Mouse (Mus musculus) kidney, adult 18-20 months (tissue): ENCODE measurements around the gene Slc36a3.
"Not testable (repeated sequence)": the region's sequence is repeated elsewhere in the genome, so short reads cannot be mapped to it uniquely, and the experiment has no call there.

ENCODE experiments used
- DNase-seq: peaks from one replicate; pipeline ENCODE4 v3.0.0; 2021

Slc36a3 gene

DNA sequence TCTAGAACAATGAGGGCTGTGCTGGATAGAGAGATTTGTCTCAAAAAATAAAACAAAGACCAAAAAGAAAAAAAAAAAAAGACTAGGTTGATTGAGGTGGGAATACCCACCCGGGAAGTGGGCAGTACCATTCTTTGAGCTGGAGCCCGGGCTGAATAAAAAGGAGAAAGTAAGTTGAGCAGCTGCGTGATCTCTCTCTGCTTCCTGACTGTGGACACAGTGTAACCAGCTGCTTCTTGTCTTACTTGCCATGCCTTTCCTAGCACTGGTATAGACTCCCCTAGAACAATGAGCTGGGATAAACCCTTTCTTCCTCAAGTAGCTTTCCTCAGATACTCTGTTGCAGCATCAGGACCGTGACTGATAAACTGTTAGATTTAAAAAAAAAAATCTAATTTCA, 10.0 kb downstream of the Slc36a3 start:
- DNase-seq: no peak

DNA sequence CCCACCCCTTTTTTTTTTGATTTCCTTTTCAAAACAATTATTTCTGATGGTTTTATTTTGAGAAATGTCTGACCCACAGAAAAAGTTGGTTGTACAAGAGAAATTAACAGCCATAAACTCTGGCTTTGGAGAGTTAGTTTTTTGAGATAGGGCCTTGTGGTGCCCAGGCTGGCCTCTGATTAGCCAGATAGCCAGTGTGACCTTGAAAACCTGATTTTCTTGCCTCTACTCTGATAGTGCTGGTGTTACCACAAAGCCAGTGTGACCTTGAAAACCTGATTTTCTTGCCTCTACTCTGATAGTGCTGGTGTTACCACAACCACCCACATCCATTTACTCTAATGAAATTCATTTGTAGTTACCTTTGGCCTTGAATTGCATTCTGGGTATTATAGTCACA, 13.9 kb downstream of the Slc36a3 start:
- DNase-seq: no peak

DNA sequence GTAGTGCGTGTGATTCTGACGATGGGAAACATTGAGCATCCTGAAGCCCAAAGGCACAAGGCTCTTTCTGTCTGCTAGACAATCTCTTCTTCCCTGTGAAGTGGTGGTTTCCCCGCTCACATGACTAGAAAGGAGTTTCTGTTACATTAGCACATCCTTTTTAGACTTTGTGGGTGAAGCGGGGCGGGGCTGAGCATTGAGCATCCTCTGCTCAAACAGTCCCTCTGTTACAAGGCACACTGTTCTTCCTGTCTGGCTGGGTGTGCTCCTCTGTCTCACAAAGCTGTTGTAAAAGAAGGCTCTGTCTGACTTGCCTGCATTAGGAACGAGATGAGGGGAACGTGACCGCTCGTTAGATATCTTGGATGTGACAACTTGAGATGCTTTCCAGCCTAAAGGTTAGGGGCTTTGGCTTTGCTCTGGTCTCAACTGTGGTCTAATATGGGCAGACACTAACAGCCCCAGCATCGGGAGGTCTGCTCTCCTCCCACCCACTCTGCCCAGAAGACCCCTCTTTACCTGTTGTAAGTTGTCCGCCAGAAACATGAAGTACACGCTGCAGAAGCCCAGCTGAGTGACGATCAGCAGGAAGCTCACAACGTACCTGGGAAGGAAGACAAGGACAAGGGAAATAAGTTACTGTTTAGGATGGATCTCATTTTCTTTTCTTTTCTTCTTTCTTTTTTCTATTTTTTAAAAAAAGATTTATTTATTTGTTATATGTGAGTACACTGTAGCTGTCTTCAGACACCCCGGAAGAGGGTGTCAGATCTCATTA, 14.5 kb downstream of the Slc36a3 start:
- DNase-seq: no peak

DNA sequence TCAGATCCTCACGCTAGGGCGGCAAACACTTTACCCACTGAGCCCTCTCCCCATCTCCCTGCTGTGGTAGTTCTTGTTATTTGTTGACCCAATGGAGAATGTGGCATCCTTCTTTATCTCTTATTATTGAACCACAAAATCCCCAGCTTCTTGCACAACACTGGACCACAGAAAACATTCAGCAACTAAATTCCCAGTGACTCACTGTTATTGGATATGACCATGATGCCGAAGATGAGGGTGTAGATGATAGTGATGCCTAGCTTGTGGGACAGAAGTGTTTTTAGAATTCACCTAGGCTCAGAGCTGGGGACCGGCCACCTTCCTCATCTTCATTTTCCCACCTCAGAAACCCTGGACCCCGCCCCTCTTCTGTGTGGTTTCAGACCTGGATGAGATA, 16.6 kb downstream of the Slc36a3 start:
- no peak for DNase-seq

DNA sequence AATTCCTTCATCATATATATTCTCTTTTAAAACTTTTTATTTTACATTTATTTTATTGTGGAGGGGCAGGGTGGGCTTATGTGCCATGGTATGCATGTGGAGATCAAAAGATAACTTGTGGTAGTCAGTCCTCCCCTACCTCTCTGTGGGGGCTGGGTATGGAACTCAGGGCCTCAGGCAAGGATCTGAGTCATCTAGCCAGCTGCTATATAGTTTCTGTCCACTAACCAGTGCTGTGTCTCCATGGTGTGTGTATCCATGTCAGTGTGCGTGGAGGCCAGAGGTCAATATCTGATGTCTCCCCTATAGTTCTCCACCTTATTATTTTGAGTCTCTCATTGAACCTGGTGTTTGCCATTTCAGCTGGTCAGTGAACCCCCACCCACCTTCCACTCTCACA, 17.1 kb downstream of the Slc36a3 start:
- DNase-seq: no peak

DNA sequence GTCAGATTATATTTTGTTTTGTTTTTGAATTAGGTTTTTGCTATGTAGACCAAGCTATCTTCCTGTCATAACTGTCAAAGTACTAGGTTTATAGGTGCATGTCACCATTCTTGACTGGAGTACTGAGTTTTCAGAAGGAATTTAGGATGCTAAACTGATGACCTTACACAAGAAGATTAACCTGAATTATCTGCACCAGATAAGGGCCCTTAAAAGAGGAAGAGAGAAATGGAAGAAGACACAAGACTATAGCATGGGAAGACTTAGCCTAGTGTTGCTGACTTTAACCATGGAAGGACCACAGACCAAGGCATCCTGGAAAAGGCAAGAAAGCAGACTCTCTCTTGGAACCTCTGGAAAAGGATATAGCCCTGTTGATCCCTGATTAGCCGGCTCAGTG, 18.3 kb downstream of the Slc36a3 start:
- no peak for DNase-seq

DNA sequence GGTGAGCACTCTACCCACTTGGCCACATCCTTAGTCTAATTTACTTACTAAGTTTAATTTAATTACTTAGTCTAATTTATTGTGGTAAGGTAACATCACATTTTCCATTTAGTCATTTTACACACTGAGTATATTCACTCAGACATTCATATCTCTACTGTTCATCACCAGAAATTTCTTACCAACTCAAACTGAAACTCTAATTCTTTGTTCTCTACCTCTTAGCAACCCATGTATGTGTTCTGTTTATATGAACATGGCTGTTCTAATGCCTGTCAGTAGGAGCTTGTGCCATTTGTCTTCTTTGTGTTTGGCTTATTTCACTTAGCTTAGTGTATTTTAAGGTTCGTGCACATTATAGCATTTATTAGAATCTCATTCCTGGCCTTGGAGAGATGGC, 19.6 kb downstream of the Slc36a3 start:
- no peak for DNase-seq

DNA sequence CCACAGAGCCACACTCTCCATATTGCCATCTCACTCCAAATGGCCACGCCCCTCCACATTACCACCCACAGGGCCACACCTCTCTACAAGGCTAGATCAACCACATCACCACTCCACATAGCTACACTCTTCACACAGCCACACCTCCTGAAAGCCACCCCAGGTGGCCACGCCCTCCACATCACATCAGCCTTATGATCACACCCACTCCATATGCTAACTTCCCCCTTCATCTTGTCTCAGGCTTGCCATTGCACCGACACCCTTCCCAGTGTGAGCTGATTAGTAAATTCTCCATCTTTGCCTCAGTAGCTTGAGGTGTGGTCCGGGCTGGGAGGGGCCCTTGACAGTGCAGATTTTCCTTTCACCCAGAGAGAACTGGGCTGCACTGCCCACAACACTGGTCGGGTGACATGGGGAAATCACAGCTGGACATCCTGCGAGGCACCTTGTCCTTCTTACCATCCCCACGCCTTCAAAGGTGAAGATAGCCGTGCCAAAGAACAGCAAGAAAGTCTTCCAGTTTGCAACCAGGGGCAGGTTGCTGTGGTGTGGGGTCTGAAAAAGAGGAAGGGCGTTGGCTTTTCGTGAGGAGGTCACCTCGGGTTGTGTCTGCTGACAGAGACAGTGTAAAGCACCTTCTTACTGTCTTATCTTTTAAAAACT, 20.3 kb downstream of the Slc36a3 start:
- DNase-seq: no peak

DNA sequence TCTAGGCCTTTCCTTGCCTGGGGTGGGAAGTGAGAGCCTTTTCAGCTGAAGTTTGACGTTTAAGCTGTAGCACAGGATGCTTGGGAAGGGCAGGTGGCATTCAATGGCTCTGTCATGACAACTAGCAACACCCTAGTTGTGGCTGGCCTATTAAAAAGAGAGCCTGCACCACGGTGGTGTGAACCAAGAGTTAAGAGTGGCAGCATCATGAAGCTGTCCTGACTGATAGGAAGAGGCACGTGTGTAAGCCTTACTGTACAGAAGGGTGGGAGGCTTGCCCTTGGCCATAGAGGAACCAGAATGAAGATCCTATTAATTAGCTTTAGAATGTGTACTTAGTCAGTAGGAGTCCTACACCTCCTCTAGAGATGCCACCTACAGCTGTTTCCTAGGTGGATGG, 23.1 kb downstream of the Slc36a3 start:
- no peak for DNase-seq

DNA sequence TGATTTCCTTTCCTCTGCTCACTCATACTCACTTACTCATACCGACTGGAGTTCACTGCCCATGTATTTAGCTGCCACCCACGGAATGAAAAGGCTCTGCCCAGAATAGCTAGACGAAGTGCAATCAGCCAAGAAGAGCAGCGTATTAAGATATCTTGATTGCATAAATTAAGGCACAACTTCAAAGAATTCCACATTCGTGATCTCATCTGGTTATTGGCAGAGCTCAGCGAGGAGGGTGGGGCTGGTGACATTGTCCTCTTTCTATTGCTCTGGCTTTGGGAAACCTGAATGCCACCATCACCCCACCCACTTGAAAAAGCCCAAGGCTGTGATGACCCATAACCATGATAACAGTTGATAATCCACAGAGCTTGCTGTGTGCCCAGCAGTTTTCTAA, 23.6 kb downstream of the Slc36a3 start:
- no peak for DNase-seq

DNA sequence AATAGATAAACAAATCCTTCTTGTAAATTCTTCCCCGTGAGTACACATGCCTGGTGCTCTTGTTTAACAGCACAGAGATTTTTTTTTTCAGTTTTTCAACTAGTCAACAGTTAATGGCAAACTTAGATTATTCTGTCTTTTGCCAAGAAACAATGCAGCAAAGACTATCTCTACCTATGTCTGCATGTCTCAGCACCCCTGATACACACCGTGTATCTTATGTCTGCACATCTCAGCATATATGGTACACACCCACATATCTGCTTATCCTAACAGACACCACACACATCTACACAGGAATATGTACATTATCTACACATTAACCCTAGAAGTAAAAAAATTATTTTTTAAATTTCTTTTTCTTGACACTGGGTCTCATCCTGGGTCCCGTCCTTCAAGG, 24.8 kb downstream of the Slc36a3 start:
- DNase-seq: no peak

DNA sequence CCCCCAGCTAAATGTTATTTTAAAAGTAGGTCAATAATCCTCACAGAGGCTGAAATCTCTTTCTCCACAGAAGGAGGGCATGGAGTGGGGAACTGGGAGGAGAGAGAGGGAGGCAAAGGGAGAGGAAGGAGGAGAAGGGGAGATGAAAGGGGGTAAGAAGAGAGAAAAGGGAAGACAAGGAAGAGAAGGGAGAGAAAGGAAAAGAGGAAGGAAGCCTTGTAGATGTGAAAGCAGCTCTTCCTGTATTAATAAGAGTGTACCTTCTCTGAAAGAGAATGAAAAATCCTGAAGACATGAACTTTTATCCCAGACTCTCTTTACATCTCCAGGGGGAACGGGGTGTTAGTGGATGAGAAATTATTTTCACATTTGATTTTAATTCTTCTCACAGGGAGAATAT, 30.1 kb downstream of the Slc36a3 start:
- no peak for DNase-seq

DNA sequence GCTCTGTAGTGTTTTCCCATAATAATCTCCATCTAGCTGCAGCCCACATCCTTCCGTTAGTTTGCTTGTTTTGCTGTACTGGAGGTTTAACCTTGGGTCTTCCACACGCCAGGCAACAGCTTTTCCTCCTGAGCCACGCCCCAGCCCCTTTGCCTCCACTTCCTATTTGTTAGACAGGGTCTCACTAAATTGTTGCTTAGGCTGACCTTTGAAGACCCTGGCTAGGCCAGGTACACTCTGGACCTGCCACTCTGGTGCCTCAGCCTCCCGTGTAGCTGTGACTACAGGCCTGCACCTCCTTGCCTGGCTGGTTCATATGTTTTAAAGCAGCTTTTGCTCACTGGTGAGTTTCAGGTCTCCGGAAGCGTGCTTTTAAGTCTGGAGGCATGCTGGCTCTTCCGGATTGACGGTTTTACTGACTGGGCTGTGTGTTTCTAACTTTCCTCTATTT, 30.7 kb downstream of the Slc36a3 start:
- DNase-seq: no peak

DNA sequence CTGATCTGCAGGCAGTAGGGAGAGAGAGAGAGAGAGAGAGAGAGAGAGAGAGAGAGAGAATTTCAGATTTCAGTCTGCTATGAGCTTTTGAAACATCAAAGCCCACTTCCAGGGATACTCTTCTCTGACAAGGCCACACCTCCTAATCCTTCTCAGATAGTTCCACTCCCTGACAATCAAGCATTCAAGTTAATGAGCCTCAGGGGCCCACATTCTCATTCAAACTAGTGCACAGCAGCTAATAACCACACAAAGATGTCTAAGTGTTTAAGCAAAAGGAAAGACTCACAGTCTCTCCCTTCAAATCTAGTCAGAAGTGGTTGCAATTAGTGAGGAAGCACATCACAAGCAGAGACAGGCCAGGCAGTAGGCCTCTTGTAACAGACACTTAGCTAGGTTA, 31.2 kb downstream of the Slc36a3 start:
- DNase-seq: no peak

DNA sequence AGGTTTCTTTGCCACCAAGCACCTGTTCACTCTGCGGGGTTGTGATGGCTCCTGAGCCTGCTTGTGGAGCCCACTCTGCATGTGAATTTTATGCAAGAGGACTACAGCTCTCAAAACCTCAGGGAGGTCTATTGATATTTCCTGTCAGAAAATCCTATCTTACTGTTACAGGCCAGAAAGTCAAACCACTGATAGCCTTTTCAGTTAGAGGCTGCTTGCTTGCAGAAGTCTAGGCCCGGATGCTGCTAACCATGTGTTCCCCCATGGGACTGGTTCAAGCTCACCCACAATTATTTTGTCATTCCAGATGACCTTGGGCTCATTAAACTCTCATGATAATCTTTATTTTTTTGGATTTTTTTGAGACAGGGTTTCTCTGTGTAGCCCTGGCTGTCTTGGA, 34.5 kb downstream of the Slc36a3 start:
- DNase-seq: no peak

DNA sequence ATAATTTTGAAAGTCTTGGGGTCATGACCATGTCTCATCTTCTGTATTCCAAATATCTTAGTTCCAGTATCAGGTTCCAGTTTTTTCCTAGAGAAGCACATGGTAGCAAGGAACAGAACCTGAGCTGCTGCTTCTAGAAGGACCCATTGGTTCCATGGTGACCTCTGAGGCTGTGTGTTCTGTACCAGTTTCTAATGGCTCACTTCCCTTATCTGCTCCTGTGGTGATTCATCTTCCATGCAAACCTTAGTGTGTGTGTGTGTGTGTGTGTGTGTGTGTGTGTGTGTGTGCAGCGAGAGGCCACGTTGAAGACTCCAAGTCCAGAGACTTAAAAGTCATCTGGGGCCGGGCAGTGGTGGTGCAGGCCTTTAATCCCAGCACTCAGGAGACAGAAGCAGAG, 35.5 kb downstream of the Slc36a3 start:
- DNase-seq: no peak

DNA sequence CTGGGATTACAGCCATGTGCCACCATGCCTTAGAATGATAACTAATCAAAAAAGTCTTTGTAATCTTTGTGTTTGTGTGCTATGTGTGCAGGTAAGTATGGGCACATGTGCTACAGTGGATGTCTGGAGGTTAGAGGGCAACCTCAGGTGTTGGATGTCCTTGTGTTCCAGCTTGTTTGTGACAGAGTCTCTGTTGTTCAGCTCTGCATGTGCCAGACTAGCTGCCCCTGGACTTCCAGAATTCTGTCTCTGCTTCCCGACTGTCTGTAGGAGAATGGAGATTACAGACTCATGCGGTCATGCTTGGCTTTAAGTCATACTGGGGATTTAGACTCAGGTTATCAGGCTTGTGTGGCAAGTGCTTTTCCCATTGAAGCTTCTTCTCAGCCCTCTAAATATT, 37.2 kb downstream of the Slc36a3 start:
- DNase-seq: no peak

DNA sequence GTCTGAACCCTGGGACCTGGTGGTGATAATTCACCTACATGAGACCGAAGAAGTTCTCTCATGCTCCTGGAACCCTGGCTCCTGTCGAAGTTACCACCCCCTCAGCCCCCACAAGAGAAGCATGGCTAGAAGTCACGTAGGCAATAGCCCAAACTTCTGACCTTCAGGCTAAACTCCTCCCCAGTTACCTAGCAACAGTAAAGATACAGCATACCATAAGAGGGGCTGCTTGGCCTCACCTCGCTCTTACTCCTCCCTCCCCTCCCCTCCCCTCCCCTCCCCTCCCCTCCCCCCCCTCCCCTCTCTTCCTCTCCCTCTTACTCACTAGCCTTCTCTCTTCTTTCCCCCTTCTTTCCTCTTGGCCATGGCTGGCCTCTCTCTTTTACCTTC, 37.7 kb downstream of the Slc36a3 start:
- not testable (repeated sequence) for DNase-seq

DNA sequence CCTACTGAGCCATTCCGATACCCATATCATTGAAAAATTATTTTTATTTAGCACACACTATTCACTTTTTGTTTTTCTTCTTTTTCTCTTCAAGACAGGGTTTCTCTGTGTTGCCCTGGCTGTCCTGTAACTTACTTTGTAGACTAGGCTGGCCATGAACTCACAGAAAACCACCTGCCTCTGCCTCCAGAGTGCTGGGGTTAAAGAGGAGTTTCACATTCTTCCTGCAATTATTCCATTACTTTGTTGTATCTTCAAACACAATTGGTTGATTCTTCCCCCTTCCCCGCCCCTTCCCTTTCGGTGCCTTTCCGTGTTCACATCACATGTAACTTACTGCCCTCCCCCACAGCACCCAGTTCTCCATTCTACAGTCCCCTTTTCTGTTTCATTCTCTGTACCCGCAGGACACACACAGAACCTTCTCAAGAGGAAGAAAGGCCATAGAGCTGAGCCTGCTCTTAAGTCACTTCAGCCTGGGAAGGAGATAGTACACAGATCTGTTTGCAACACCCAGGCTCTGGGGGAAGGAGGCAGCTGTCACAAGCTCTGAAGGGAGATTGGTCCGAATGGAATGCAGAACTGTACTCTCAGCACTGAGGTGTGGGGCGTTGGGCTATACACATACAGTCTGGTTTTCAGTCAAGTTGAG, 38.2 kb downstream of the Slc36a3 start:
- DNase-seq: no peak

DNA sequence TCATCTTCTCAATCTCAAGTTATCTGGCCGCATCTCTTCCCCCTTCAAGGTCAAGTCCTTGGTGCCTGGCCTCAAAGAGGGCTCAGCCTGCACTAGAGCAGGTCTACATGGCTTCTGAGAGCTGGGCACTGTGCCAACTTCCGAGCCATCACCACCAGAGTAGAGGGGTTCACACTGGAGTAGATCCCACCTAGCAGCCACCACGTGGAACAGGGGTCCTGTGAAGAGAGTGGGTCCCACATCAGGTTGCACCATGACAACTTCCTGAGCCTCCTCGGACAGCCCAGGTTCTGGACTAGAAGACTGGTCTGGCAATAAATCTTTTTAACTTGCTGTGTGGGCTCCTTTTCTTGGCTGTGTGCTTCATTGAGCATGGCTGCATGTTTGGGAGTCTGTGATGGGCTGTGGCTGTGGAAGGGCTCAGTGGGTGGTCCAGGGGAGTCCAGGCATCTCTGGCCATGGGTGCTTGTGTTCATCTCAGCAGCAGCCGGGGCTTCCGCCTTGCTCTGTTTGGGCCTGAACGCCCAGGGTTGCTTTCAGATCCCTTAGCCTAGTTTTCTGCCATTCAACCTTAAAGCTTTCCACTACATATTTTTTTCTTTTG, 40.8 kb downstream of the Slc36a3 start:
- peak; percentile 12 for DNase-seq

DNA sequence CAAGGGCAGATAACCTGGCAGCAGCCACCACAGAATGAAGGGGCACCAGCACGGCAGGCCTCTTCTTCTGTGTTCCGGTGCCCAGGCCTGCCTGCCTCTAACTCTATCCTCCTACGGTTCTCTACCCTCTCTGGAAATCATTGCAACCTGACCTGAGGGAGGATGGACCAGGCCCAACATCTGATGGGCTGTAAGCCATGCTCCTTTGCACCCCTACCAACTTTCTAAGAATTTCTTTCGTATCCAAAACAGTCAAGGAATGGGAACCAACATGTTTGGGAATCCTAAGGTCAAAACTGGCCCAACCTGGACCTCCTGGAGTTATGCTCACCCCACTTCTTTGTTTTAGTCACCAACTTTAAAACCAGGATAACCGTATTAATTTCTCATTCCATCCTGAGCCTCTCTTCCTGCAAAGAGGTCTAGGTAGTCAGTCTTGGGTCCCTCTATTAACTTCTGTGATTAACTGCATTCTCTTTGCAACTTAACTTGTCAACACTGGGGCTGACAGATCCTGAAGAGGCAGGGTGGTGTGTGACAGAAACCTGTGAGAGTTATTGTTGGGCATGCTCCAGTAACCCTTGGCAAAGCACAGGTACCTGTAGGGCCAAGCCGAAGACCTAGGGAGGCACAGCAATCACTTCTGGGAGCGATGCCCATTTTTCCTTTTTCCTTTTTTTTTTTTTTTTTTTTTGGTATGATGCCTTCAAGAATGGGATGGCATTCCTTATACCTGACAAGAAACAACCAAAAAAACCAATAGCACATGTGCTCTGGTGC, 41.8 kb downstream of the Slc36a3 start:
- peak; percentile 19 for DNase-seq

DNA sequence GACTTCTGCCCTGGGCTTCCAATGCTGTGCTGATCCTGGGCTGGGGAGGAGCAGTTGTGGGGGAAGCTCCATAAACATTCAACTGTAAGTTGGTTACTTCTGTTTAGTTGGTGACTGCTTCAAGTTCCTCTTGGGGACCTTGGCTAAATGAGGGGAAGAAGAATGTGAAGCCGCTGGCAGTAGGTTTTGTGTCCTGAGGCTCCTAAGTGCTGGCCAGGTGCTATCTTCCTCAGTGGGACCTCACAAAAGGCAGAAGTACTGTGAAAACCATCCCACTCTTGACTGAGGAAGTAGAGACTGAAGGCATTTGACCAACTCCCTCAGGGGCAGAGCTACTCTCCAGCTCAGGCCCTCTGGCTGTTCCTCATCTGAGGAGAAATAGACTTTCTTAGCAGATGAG, 44.9 kb downstream of the Slc36a3 start:
- no peak for DNase-seq

DNA sequence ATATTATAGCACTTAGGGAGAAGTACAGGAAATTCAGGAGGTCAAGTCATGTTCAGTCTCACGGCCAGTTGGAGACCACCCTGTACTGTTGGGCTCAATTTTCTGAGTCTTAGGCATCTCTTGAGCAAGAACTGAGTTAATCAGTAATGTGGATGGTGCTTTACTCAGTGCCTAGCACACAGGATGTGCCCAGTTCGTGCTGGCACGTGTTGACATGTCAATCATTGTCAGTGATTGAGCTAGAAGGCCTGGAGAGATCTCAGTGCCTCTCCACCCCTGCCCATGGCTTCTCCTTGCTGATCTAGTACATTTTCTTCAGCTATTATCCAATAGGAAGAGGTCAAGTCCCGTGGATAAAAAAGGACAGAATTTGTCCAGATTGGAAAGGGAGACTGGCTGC, 46.1 kb downstream of the Slc36a3 start:
- peak; percentile 77 for DNase-seq
